In genomic region chr14:28525566-28525965, GRCm38 (mm10) we compare ENCODE assay signal across 13 mouse cellular contexts. TPM values are rescaled to one million over a fixed set of nuclear protein-coding genes. Genes with fewer than 3 reads are reported as not detected.
"Had no signal": no experiment of that assay in that cellular context is flagged by ENCODE, and none has a peak within 500 bp of the region (broad histone marks: within the 10 kb centered on the region; RNA-seq: fewer than 3 reads in every experiment).

No protein-coding gene starts in this region.

- H3K9me3 ChIP-seq: neural tube, embryonic 12.5 days had no signal

- DNase-seq: kidney, adult 8-10 months; kidney, postnatal 25 days; lung, adult 18-20 months; lung, postnatal 10 days; midbrain, embryonic 14.5 days; thymus, adult 18-20 months; thymus, postnatal 14 days had no signal

- H3K9ac ChIP-seq: liver, embryonic 14.5 days; neural tube, embryonic 12.5 days had no signal

- H3K4me3 ChIP-seq: left cerebral cortex, adult 2 months; neural tube, embryonic 12.5 days had no signal

- H3K27me3 ChIP-seq: neural tube, embryonic 12.5 days had no signal

- H3K27ac ChIP-seq: left cerebral cortex, adult 2 months; liver, embryonic 14.5 days; neural tube, embryonic 12.5 days; stomach, postnatal 0 days had no signal

- H3K4me1 ChIP-seq: neural tube, embryonic 12.5 days had no signal

- H3K4me2 ChIP-seq: neural tube, embryonic 12.5 days had no signal

RNA-seq across cellular contexts. Expression of gene Wnt5a, which starts 21.0 kb away (rescaled TPM):
- total RNA-seq: monocyte, adult 5-6 weeks; neutrophil, adult 5-6 weeks had no signal
